Mouse (Mus musculus): ENCODE measurements at regions not wholly inside any gene's neighbourhood (a gene's known extent, or its start where the extent isn't known, plus 50 kb on each side); places are given as distances from the start of the nearest gene placed in this dataset.

DNA sequence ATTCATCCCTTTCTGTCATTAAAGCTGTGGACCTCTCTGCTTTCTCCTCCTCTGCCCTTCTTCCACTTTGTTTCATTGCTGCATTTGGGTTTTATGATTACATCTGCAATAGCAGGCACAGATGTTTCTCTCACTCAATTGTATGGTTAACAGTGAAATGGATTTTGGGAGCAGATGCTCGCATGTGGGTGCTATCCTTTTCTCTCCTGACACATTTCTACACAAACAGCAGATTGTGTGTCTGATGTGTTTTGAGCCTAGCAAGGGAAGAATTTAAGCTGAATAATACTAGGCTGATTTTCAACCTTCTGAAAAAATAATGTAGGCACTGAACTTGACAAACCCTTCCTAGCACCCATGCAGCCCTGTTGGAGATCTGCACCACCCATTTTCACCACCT lies 56.9 kb upstream of the Ldoc1 start:
- no peak for DNase-seq (ENCODE audit: low spot score)

DNA sequence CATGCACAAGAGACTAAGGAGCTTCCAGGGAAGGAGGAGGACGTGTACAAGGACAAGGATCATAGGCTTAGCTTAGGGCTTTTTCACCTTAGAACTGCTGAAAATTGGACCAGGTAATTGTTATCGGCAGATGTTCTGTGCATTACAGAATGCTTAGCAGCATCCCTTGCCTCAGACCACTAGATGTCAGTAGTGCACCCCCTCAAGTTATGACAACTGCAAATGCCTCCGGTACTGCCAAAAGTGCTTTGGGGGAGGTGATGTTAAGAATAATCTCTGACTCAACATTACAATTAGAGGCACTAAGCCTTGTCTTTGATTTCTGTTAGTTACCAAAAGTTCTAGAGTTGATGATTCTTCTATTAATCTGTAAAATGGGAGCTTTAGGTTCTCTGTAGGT lies 56.2 kb upstream of the Ldoc1 start:
- DNase-seq (ENCODE audit: low spot score): peak; percentile 33
